Mouse (Mus musculus) cerebellum, adult 18-20 months (tissue): Measurements from ENCODE around the gene Lrrc31.
"Not testable (repeated sequence)": the region's sequence is repeated elsewhere in the genome, so short reads cannot be mapped to it uniquely, and the experiment has no call there.

Experiments
- DNase-seq, 2 experiments: peaks; one replicate each; pipeline ENCODE4 v3.0.0; 2021

Lrrc31 gene

GRCm38 (mm10) chr3:30699711-30700505 is at the start of gene Lrrc31:
TSS of gene Lrrc31 (minus strand) at chr3:30699843.
- DNase-seq = not testable (repeated sequence)

- no peak for DNase-seq
Observed at GRCm38 (mm10) chr3:30748316-30748715, 48.7 kb upstream of the Lrrc31 start.

GRCm38 (mm10) chr3:30746006-30746405 is 46.4 kb upstream of the Lrrc31 start, which contains the start of gene Samd7:
TSS of gene Samd7 (plus strand) at chr3:30746293.
- DNase-seq = no peak

- no peak for DNase-seq
Observed at GRCm38 (mm10) chr3:30742891-30743290, 43.2 kb upstream of the Lrrc31 start.

- DNase-seq = peak; percentile 26 to 28
Observed at GRCm38 (mm10) chr3:30741306-30741705, 41.7 kb upstream of the Lrrc31 start.

GRCm38 (mm10) chr3:30736809-30737208 is 37.2 kb upstream of the Lrrc31 start:
- DNase-seq = no peak

GRCm38 (mm10) chr3:30729046-30729445 is 29.4 kb upstream of the Lrrc31 start:
- no peak for DNase-seq

GRCm38 (mm10) chr3:30727209-30727608 is 27.6 kb upstream of the Lrrc31 start:
- no peak for DNase-seq

GRCm38 (mm10) chr3:30725514-30725913 is 25.9 kb upstream of the Lrrc31 start:
- DNase-seq = no peak

GRCm38 (mm10) chr3:30724848-30725465 is 25.3 kb upstream of the Lrrc31 start:
- DNase-seq = no peak

- no peak for DNase-seq
Observed at GRCm38 (mm10) chr3:30724105-30724824, 24.6 kb upstream of the Lrrc31 start.

GRCm38 (mm10) chr3:30723179-30723578 is 23.5 kb upstream of the Lrrc31 start:
- no peak for DNase-seq

GRCm38 (mm10) chr3:30722461-30722860 is 22.8 kb upstream of the Lrrc31 start:
- DNase-seq = no peak

- DNase-seq = no peak
Observed at GRCm38 (mm10) chr3:30722036-30722435, 22.4 kb upstream of the Lrrc31 start.

GRCm38 (mm10) chr3:30718649-30719048 is 19.0 kb upstream of the Lrrc31 start:
- no peak for DNase-seq

- DNase-seq = no peak
Observed at GRCm38 (mm10) chr3:30713334-30713733, 13.7 kb upstream of the Lrrc31 start.

GRCm38 (mm10) chr3:30710191-30710590 is 10.5 kb upstream of the Lrrc31 start:
- DNase-seq = no peak

- DNase-seq = no peak
Observed at GRCm38 (mm10) chr3:30706614-30707276, 7.1 kb upstream of the Lrrc31 start.

GRCm38 (mm10) chr3:30705977-30706376 is 6.3 kb upstream of the Lrrc31 start:
- DNase-seq = no peak

- no peak for DNase-seq
Observed at GRCm38 (mm10) chr3:30697891-30698290, 1.8 kb downstream of the Lrrc31 start.

- peak; percentile 26 to 58 for DNase-seq
Observed at GRCm38 (mm10) chr3:30696346-30696745, 3.3 kb downstream of the Lrrc31 start.

GRCm38 (mm10) chr3:30695661-30696060 is 4.0 kb downstream of the Lrrc31 start:
- DNase-seq = no peak

GRCm38 (mm10) chr3:30690976-30691375 is 8.7 kb downstream of the Lrrc31 start:
- DNase-seq = no peak
